Mouse (Mus musculus) cerebellum, adult 2 months (tissue): ENCODE measurements at regions not wholly inside any gene's neighbourhood (a gene's known extent, or its start where the extent isn't known, plus 50 kb on each side); places are given as distances from the start of the nearest gene placed in this dataset.

Experiments used
- CTCF ChIP-seq: fragments of 200-500 bp; IDR thresholded peaks from 2 replicates; pipeline ENCODE4 v1.5.1; 2011; ENCODE audit warnings: low read depth, mild to moderate bottlenecking, control low read depth, low read length, moderate library complexity, borderline replicate concordance; ENCODE audit not compliant: insufficient read depth
- POLR2A ChIP-seq: fragments of 200-500 bp; IDR thresholded peaks from 2 replicates; pipeline ENCODE4 v1.6.1; 2011; ENCODE audit warnings: low read length, control low read depth, borderline replicate concordance; ENCODE audit not compliant: insufficient read depth

DNA sequence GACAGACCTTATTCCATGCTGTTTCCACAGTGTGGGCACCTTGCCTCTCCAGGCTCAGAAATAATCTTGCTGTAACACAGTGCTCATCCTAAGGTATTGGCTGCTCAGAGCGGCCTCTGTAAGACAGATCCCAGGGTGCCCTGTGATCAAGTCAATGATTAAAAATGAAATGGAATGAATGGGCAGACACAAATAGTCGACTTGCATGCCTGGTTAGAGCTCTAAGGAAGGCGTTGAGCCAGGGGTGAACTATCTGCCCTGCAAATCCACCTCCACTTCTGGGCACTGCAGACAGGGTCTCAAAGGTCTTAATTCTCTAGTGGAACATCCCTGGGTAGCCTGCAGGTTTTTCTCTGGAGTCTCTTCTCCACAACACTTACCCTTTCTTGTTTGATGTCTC, 104.8 kb upstream of the Lipc start:
- TF ChIP-seq CTCF: no peak
- no peak for TF ChIP-seq POLR2A
